Mouse (Mus musculus) ES-E14 (cell line): ENCODE results near the gene Mnx1. TPM values are rescaled to one million over a fixed set of nuclear protein-coding genes. Genes with fewer than 3 reads are reported as not detected.

Source experiments
- DNase-seq: peaks from one replicate; pipeline ENCODE4 v3.0.0-alpha.2; 2013; ENCODE audit warnings: low read depth, low spot score
- H3K27ac ChIP-seq: 2 replicates; pipeline ENCODE4 v1.5.1; 2012; ENCODE audit warnings: low read depth, mild to moderate bottlenecking, low read length, moderate library complexity, mixed read lengths; ENCODE audit not compliant: poor library complexity, insufficient read depth, severe bottlenecking
- H3K36me3 ChIP-seq: 2 replicates; pipeline ENCODE4 v1.6.1; 2012; ENCODE audit warnings: mild to moderate bottlenecking, low read length, moderate library complexity, mixed read lengths; ENCODE audit not compliant: control insufficient read depth, poor library complexity, insufficient read depth, severe bottlenecking
- H3K4me1 ChIP-seq, 2 experiments: fragments of 150-350 bp in 1 of 2; sonication (generic) in 1 of 2; 2 replicates each; pipeline ENCODE4 v1.6.1; 2012; ENCODE audit warnings: low read length in 2 of 2, mild to moderate bottlenecking in 1 of 2, mixed read lengths in 1 of 2; ENCODE audit not compliant: control insufficient read depth in 2 of 2, insufficient read depth in 2 of 2, poor library complexity in 1 of 2
- H3K4me3 ChIP-seq, 2 experiments: fragments of 150-350 bp in 1 of 2; sonication (generic) in 1 of 2; 2 replicates each; pipeline ENCODE4 v1.5.1; 2012; ENCODE audit warnings: low read length in 2 of 2, low read depth in 1 of 2, mild to moderate bottlenecking in 1 of 2, mixed read lengths in 1 of 2; ENCODE audit not compliant: insufficient read depth in 1 of 2, poor library complexity in 1 of 2, severe bottlenecking in 1 of 2
- H3K9ac ChIP-seq: 2 replicates; pipeline ENCODE4 v1.6.1; 2012; ENCODE audit warnings: low read depth, mild to moderate bottlenecking, low read length, mixed read lengths; ENCODE audit not compliant: poor library complexity, insufficient read depth, severe bottlenecking
- H3K9me3 ChIP-seq: fragments of 150-350 bp; sonication (generic); 2 replicates; pipeline ENCODE4 v1.6.1; 2012; ENCODE audit warnings: low read depth, mild to moderate bottlenecking, low read length; ENCODE audit not compliant: control insufficient read depth, insufficient read depth
- CHD2 ChIP-seq: IDR thresholded peaks from 2 replicates; pipeline ENCODE4 v1.6.1; 2014; ENCODE audit warnings: mild to moderate bottlenecking, low read depth, low read length, inconsistent platforms
- HCFC1 ChIP-seq: IDR thresholded peaks from 2 replicates; pipeline ENCODE4 v1.6.1; 2012; ENCODE audit warnings: low read length, inconsistent platforms, borderline replicate concordance; ENCODE audit not compliant: insufficient read depth
- MAFK ChIP-seq: IDR thresholded peaks from 2 replicates; pipeline ENCODE4 v1.6.1; 2014; ENCODE audit warnings: mild to moderate bottlenecking, low read depth, low read length, inconsistent platforms; ENCODE audit not compliant: insufficient read depth
- ZC3H11A ChIP-seq: IDR thresholded peaks from 2 replicates; pipeline ENCODE4 v1.6.1; 2012; ENCODE audit warnings: low read depth, mild to moderate bottlenecking, inconsistent platforms, low read length, borderline replicate concordance
- ZNF384 ChIP-seq: IDR thresholded peaks from 2 replicates; pipeline ENCODE4 v1.6.1; 2012; ENCODE audit warnings: low read depth, low read length, inconsistent platforms
- in situ Hi-C, 2 experiments: fragments of 600-800 bp; cut with MboI; formaldehyde crosslinking; loops; one replicate each; pipeline ENCODE4 v1.15.1; 2025; ENCODE audit warnings: low sequenced_read_pairs in 2 of 2, inconsistent platforms in 1 of 2; ENCODE audit not compliant: unreplicated experiment in 2 of 2
- total RNA-seq: library from RNA; depleted of rRNA; stranded (reverse); fragments of 300-350 nt; gene quantifications from 2 replicates; pipeline ENCODE4 v1.2.3, GENCODE M21; 2012

Gene Mnx1
- total RNA-seq, 1 experiment, result 0.13 TPM

DNA sequence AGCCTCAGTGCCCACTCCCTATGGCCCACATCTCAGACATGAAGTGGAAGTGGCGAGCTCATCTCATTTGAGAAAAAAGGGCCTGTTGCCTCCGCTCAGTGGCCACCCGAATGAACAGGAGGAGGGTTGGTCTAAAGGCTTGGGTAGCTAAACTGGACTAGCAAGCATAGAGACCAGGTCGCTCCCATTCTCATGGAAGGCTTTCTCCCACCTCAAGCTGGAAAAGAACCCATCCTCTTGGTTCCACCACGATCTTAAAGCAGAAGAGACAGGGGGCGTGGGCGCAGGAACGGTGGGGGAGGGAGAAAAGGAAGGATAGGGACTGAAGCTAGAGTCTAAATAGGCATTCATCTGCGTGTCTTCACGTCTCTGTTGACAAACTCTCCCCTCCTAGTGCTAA, 3.2 kb downstream of the Mnx1 start:
- no peak for DNase-seq
- in situ Hi-C loops, result loop anchor here (5.0 to 10.0 kb wide), 4 partner anchors 1010 to 1310 kb away; partner anchors contain the start of genes En2 (in 2 of the 2) and Shh (in 1 of the 2)
- Histone ChIP-seq H3K4me1 (peaks cover 0 to 9% of the 10 kb centered on the region in 2 experiments; a peak in 1 of 4 replicates), H3K9me3 (no peaks in the 10 kb centered on the region), H3K9ac (no peak overlapping the region), H3K27ac (no peak overlapping the region), H3K4me3 (no peak overlapping the region), H3K36me3 (no peaks in the 10 kb centered on the region)
- TF ChIP-seq CHD2 (no peak), ZNF384 (no peak), HCFC1 (no peak), ZC3H11A (no peak), MAFK (no peak)

- H3K9ac ChIP-seq, result no peak overlapping the region
- TF ChIP-seq ZC3H11A (no peak), ZNF384 (no peak)
- no peaks in the 10 kb centered on the region for H3K9me3 ChIP-seq
- no peaks in the 10 kb centered on the region for H3K36me3 ChIP-seq
- DNase-seq, result no peak
- in situ Hi-C loops, result loop anchor here in 1 of 2 experiments (10.0 kb wide), 2 partner anchors 1010 to 1310 kb away; partner anchors contain the start of genes En2 and Shh
- H3K27ac ChIP-seq, result no peak overlapping the region
- peak overlapping the region in 1 of 2 experiments; percentile 35; a peak in 1 of 4 replicates for H3K4me3 ChIP-seq
- peaks cover 0 to 9% of the 10 kb centered on the region in 2 experiments; a peak in 1 of 4 replicates for H3K4me1 ChIP-seq
Observed at GRCm38 (mm10) chr5:29474246-29474960, 3.9 kb downstream of the Mnx1 start.

GRCm38 (mm10) chr5:29473551-29474245, 4.6 kb downstream of the Mnx1 start:
- peaks cover 0 to 9% of the 10 kb centered on the region in 2 experiments; a peak in 1 of 4 replicates for H3K4me1 ChIP-seq
- no peak for DNase-seq
- in situ Hi-C loops, result loop anchor here in 1 of 2 experiments (10.0 kb wide), 2 partner anchors 1009 to 1309 kb away; partner anchors contain the start of genes En2 and Shh
- H3K27ac ChIP-seq, result no peak overlapping the region
- no peak overlapping the region for H3K9ac ChIP-seq
- no peaks in the 10 kb centered on the region for H3K9me3 ChIP-seq
- TF ChIP-seq ZNF384 (no peak), CHD2 (no peak), ZC3H11A (no peak), MAFK (no peak), HCFC1 (no peak)
- peak overlapping the region in 1 of 2 experiments; percentile 35; a peak in 1 of 4 replicates for H3K4me3 ChIP-seq
- H3K36me3 ChIP-seq, result no peaks in the 10 kb centered on the region

DNA sequence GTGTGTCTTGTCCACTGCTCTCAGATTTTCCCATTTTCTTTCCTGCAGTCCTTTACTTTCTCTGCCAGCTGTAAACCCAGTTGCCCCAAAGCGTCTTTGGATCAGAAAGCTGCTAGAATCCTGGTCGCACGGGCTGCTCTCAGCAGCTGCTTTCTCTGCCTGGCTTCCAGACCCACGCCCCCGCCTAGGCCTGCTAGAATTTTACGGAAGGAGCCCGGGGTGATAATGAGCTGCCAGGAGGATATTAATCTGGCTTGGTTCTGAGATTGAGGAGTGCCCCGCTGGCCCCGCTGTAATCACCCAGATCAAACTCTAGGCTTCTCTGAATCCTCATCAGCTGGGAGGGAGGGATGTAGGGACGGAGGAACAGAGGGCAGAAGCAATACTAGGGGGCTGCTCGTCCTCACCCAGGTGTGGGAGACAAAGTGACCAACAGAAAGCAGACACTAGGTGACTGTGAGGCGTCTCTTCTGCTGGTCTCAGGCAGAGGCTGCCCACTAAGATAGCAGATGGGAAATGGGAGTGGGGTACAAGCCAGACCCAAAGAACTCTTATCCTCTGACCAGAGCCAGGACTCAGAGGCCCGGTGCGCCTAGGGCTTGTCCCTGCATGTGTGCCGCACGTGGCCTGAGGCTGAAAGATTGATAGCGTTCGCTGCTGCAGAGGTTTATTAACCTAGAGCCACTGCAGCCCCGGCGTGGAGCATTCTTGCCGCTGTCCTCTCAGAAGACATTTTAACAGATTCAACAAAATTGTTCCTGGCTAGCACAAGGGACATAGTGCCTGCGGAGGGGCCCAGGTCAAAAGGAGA, 6.2 kb downstream of the Mnx1 start:
- Histone ChIP-seq H3K4me3 (no peak overlapping the region), H3K27ac (no peak overlapping the region), H3K36me3 (no peaks in the 10 kb centered on the region), H3K9ac (no peak overlapping the region), H3K9me3 (no peaks in the 10 kb centered on the region), H3K4me1 (peaks cover 0 to 5% of the 10 kb centered on the region in 2 experiments; a peak in 1 of 4 replicates)
- DNase-seq, result no peak
- in situ Hi-C loops, result loop anchor here in 1 of 2 experiments (10.0 kb wide), 2 partner anchors 1007 to 1307 kb away; partner anchors contain the start of genes En2 and Shh
- no peak for TF ChIP-seq MAFK
- TF ChIP-seq ZC3H11A, result no peak
- TF ChIP-seq ZNF384, result no peak
- TF ChIP-seq HCFC1, result no peak
- no peak for TF ChIP-seq CHD2
